Mouse (Mus musculus): Measurements from ENCODE around the gene Galnt10. TPM values are rescaled to one million over a fixed set of nuclear protein-coding genes. Genes with fewer than 3 reads are reported as not detected.

Gene Galnt10
- polyA plus RNA-seq, 1 experiment = 11.2 TPM

- Histone ChIP-seq H3K4me3 (replicated peaks; ENCODE audit: insufficient read depth, low read depth, low read length) (no peak overlapping the region), H3K27ac (ENCODE audit: insufficient read depth, low read length) (no peak overlapping the region), H3K27me3 (ENCODE audit: control insufficient read depth, insufficient read depth, low read length) (no peaks in the 10 kb centered on the region; the same call in 1 of the 2 replicates), H3K4me1 (ENCODE audit: control insufficient read depth, insufficient read depth, low read length) (no peaks in the 10 kb centered on the region)
- TF ChIP-seq CTCF (IDR thresholded peaks at IDR 0.05; ENCODE audit: borderline replicate concordance, insufficient read depth, low read depth, low read length) (no peak), POLR2A (IDR thresholded peaks at IDR 0.05; ENCODE audit: borderline replicate concordance, insufficient read depth, low read length) (no peak)
- no peak for DNase-seq
- 13% methylated on average over 3 of the region's 3 CpGs for WGBS
These were observed 190.7 kb downstream of the Galnt10 start for GRCm38 (mm10) chr11:57835931-57836330.

- no peaks in the 10 kb centered on the region for H3K4me1 ChIP-seq (ENCODE audit: control insufficient read depth, insufficient read depth, low read length)
These were observed 191.2 kb downstream of the Galnt10 start for GRCm38 (mm10) chr11:57836401-57836800.

More at GRCm38 (mm10) chr11:57836401-57836800, 191.2 kb downstream of the Galnt10 start:
- TF ChIP-seq CTCF (IDR thresholded peaks at IDR 0.05; ENCODE audit: borderline replicate concordance, insufficient read depth, low read depth, low read length) (no peak), POLR2A (IDR thresholded peaks at IDR 0.05; ENCODE audit: borderline replicate concordance, insufficient read depth, low read length) (no peak)
- Histone ChIP-seq H3K27ac (ENCODE audit: insufficient read depth, low read length) (no peak overlapping the region), H3K27me3 (ENCODE audit: control insufficient read depth, insufficient read depth, low read length) (no peaks in the 10 kb centered on the region; the same call in 1 of the 2 replicates), H3K4me3 (replicated peaks; ENCODE audit: insufficient read depth, low read depth, low read length) (no peak overlapping the region)
- no peak for DNase-seq
- WGBS = 6% methylated on average over 9 of the region's 9 CpGs

Other genes starting within 250 kb of the Galnt10 start
- gene Fam114a2, start 126.8 kb upstream of the Galnt10 start, polyA plus RNA-seq (2012; rRNA removed) = 40.8 and 43.9 TPM in 2 replicates
- gene Mfap3, start 126.8 kb upstream of the Galnt10 start, polyA plus RNA-seq (2012; rRNA removed) = 17.3 and 19.4 TPM in 2 replicates
- 39.7 and 42.6 TPM in 2 replicates for gene Sap30l, start 156.2 kb downstream of the Galnt10 start, polyA plus RNA-seq (2012; rRNA removed)
- gene Hand1, start 187.4 kb downstream of the Galnt10 start, polyA plus RNA-seq (2012; rRNA removed) = not detected in 2 replicates

Measured in cerebellum, adult 2 months (tissue).